ENCODE assay signal across 8 mouse cellular contexts in the genomic region with DNA sequence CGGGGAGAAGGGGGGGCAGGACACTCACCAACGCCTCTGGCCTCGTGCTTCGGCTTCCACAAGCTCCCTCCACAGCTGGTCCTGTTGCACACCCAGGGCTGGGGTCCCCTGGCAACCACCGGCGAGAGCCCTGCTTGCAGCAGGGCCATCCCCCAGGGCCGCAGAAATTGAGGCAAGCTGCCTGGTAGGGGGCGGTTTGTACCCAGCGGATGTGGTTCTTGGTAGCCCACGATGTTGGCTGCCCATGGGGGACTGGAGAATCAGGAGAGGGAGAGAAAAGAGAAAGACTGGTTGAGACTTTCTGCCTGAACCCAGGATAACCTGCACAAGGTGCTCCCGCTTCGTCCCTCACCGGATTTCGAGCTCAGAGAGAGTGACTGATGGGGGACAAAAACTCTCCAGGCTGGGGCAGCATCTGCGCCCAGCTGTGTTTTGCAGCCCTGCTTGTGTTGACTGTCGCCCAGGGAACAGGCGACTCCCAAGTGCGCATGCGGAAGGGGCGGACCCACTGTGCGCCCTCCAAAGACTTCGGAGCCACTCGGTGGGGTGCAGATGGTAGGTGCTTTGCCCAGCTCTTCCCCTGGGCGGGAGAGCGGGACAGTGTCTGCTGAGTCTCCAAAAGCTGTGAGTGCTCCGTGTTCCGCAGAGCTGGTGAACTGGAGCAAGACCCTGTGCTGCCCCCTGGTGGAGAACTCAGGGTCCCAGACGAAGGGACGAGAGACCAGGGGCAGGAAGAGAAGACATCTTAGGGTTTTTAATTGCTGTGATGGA. TPM values are rescaled to one million over a fixed set of nuclear protein-coding genes. Genes with fewer than 3 reads are reported as not detected.
A peak's percentile ranks its signal among the peaks of the same experiment; 100 is the strongest.
DNase-seq lines count a peak whose midpoint lies in the region; ATAC-seq and TF ChIP-seq lines count a peak whose summit lies in the region.

A gene (minus strand): TSS at position 628 of the 771 bp plus-strand sequence.

- DNase-seq in layer of hippocampus, adult 11-12 months (ENCODE audit: low spot score): peak; percentile 77
- no peak for DNase-seq in layer of hippocampus, adult 9-10 months (ENCODE audit: low spot score)
- DNase-seq in embryo, embryonic 9.5 days (ENCODE audit: extremely low spot score): peak; percentile 86
- peak; percentile 83 to 89 for DNase-seq in heart, adult 18-20 months
- DNase-seq in kidney, adult 11 months: peak; percentile 47
- peak; percentile 84 for DNase-seq in liver
- peak; percentile 59 for DNase-seq in midbrain, postnatal 0 days (ENCODE audit: low spot score)
- peak; percentile 63 to 76 for DNase-seq in spleen, postnatal 14 days (ENCODE audit: low spot score in 2 of 2)

- H3K36me3 ChIP-seq in midbrain, postnatal 0 days (ENCODE audit: insufficient read depth, low read length): no peaks in the 10 kb centered on the region

- peak within 1 kb of the TSS; percentile 39 for H3K9ac ChIP-seq in midbrain, postnatal 0 days (replicated peaks; ENCODE audit: low read length, poor library complexity, severe bottlenecking)

- peaks cover 4% of the 10 kb centered on the region for H3K4me1 ChIP-seq in midbrain, postnatal 0 days (ENCODE audit: insufficient read depth, low read length)

- peak within 1 kb of the TSS; percentile 38 for H3K4me3 ChIP-seq in midbrain, postnatal 0 days (ENCODE audit: low read depth, low read length)

- 0 out of 2 replicates have a peak, but pooled peaks cover 5% of the 10 kb centered on the region for H3K27me3 ChIP-seq in midbrain, postnatal 0 days (ENCODE audit: insufficient read depth, low read length)

- peak; percentile 88 for TF ChIP-seq CTCF in midbrain, postnatal 0 days (IDR thresholded peaks at IDR 0.05)

- H3K4me2 ChIP-seq in midbrain, postnatal 0 days (ENCODE audit: low read depth, low read length, poor library complexity, severe bottlenecking): peak within 1 kb of the TSS; percentile 58

- WGBS in midbrain, postnatal 0 days: 6% methylated on average over 29 of the region's 29 CpGs

- H3K9me3 ChIP-seq in midbrain, postnatal 0 days (ENCODE audit: low read length): no peaks in the 10 kb centered on the region

- H3K27ac ChIP-seq in midbrain, postnatal 0 days (ENCODE audit: low read depth, low read length): no peak within 1 kb of the TSS

- ATAC-seq in midbrain, postnatal 0 days (ENCODE audit: low FRiP score): peak; percentile 76

RNA-seq across cellular contexts. Expression of the gene that starts here (rescaled TPM):
- 1 to 10 TPM in 1 of 2 experiments, not detected in 1; 1.2 TPM for total RNA-seq in heart, adult 18-20 months (2021)
- 7.3 and 10.1 TPM in 2 replicates for total RNA-seq in midbrain, postnatal 0 days (2014; rRNA removed)
- 7.1 and 10.6 TPM in 2 replicates for polyA plus RNA-seq in midbrain, postnatal 0 days (2015; fragmentation: Nextera tagmentation; extraction: Ambion mirVana)
